In the genomic region with DNA sequence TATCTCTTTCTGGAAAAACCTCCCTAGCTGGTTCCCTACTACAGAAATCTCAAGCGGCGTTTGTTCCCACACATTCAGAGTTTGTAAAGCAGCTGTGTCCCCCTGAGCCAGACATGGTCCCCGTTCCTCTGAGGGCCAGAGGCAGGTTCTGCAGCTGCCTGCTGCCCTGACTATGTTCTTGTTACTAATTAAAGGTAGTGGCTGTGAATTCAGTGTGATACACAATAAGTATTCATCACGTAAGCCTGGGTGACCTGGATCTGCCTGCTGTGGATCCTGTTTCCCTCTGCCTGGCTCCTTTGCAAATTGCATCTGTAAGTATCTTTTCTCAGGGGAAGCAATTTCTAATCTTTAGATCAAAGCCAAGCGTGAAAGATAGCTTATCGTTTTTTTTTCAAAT, we compare ENCODE assay signal across 18 mouse cellular contexts.
A peak's percentile ranks its signal among the peaks of the same experiment; 100 is the strongest.
DNase-seq lines count a peak whose midpoint lies in the region; ATAC-seq and TF ChIP-seq lines count a peak whose summit lies in the region.
"Had no signal": no experiment of that assay in that cellular context is flagged by ENCODE, and none has a peak within 500 bp of the region (broad histone marks: within the 10 kb centered on the region; RNA-seq: fewer than 3 reads in every experiment).

No protein-coding gene starts in this region.

- H3K9me3 ChIP-seq in heart, embryonic 10.5 days, result no peaks in the 10 kb centered on the region
- no peaks in the 10 kb centered on the region for H3K9me3 ChIP-seq in heart, embryonic 11.5 days (replicated peaks; ENCODE audit: control insufficient read depth, low read length)
- H3K9me3 ChIP-seq: limb, embryonic 15.5 days; megakaryocyte, embryonic 14.5 days; neural tube, embryonic 15.5 days had no signal

- no peak for TF ChIP-seq CTCF in left cerebral cortex, adult 2 months (IDR thresholded peaks at IDR 0.05)
- TF ChIP-seq CTCF in brain, embryonic 14.5 days (IDR thresholded peaks at IDR 0.05; ENCODE audit: borderline replicate concordance, extremely low read depth, insufficient read depth, insufficient read length), result no peak

- H3K27ac ChIP-seq in heart, embryonic 10.5 days, result 0 out of 2 replicates have a peak overlapping the region, but pooled peaks have one; percentile 10
- H3K27ac ChIP-seq in heart, embryonic 11.5 days (ENCODE audit: low read depth, low read length), result no peak overlapping the region
- H3K27ac ChIP-seq in left cerebral cortex, adult 2 months, result peak overlapping the region; percentile 94
- H3K27ac ChIP-seq: limb, embryonic 15.5 days; neural tube, embryonic 15.5 days had no signal

- no peaks in the 10 kb centered on the region for H3K27me3 ChIP-seq in heart, embryonic 10.5 days (ENCODE audit: insufficient read depth, poor library complexity, severe bottlenecking)
- H3K27me3 ChIP-seq in heart, embryonic 11.5 days (ENCODE audit: control insufficient read depth, insufficient read depth, low read length), result no peaks in the 10 kb centered on the region
- H3K27me3 ChIP-seq: limb, embryonic 15.5 days; neural tube, embryonic 15.5 days had no signal

- no peak for DNase-seq in heart, embryonic 10.5 days (ENCODE audit: low spot score)
- peak in 1 of 2 experiments; percentile 21 for DNase-seq in left cerebral cortex, adult 2 months (ENCODE audit: extremely low spot score in 1 of 2, low spot score in 2 of 2)
- DNase-seq in left cerebral cortex, postnatal 10 days (ENCODE audit: extremely low spot score in 1 of 2, low spot score in 2 of 2), result no peak
- DNase-seq in brain, embryonic 14.5 days (ENCODE audit: low read depth), result peak; percentile 6
- peak; percentile 42 to 46 for DNase-seq in left cerebral cortex, postnatal 36 days (ENCODE audit: low spot score in 2 of 2)
- DNase-seq in cerebellum, postnatal 25 days, result no peak
- DNase-seq: adrenal gland, postnatal 36 days; cerebellum, adult 9-10 months; heart, postnatal 36 days; lung, postnatal 14 days; thymus, postnatal 25 days had no signal

- H3K4me1 ChIP-seq in heart, embryonic 10.5 days, result peaks cover 14% of the 10 kb centered on the region
- peaks cover 8% of the 10 kb centered on the region for H3K4me1 ChIP-seq in heart, embryonic 11.5 days (ENCODE audit: control insufficient read depth, insufficient read depth, low read length)
- H3K4me1 ChIP-seq: neural tube, embryonic 15.5 days had no signal

- no peak for ATAC-seq in heart, embryonic 11.5 days (replicated peaks; ENCODE audit: insufficient number of reproducible peaks, low FRiP score, low TSS enrichment)
- ATAC-seq: hindbrain, embryonic 16.5 days; intestine, postnatal 0 days had no signal

- WGBS in heart, embryonic 10.5 days, result 66% methylated on average over 6 of the region's 6 CpGs
- 48% methylated on average over 6 of the region's 6 CpGs for WGBS in heart, embryonic 11.5 days (ENCODE audit: insufficient replicate concordance)

- intact Hi-C loops in left cerebral cortex, adult 2 months (cut with DNase I), result loop anchor here (1.0 to 10.0 kb wide), 14 partner anchors 8 to 770 kb away; a partner anchor contains a TSS
- intact Hi-C loops in left cerebral cortex, postnatal 10 days (cut with DNase I), result loop anchor here (10.0 kb wide), 1 partner anchor 338 kb away; no protein-coding TSS in a partner anchor
- intact Hi-C loops in left cerebral cortex, postnatal 36 days (cut with DNase I), result loop anchor here (2.0 to 10.0 kb wide), 7 partner anchors 70 to 610 kb away; a partner anchor contains a TSS

- H3K9ac ChIP-seq in heart, embryonic 11.5 days (ENCODE audit: low read depth, low read length), result no peak overlapping the region
- H3K9ac ChIP-seq: limb, embryonic 15.5 days; neural tube, embryonic 15.5 days had no signal

- H3K36me3 ChIP-seq in heart, embryonic 10.5 days, result no peaks in the 10 kb centered on the region
- H3K36me3 ChIP-seq in heart, embryonic 11.5 days (ENCODE audit: control insufficient read depth, insufficient read depth, low read length), result no peaks in the 10 kb centered on the region
- H3K36me3 ChIP-seq: limb, embryonic 15.5 days; neural tube, embryonic 15.5 days had no signal

- no peak overlapping the region for H3K4me2 ChIP-seq in heart, embryonic 11.5 days
- H3K4me2 ChIP-seq: limb, embryonic 15.5 days; neural tube, embryonic 15.5 days had no signal

- TF ChIP-seq POLR2A in brain, embryonic 14.5 days (IDR thresholded peaks at IDR 0.05; ENCODE audit: borderline replicate concordance, extremely low read depth, insufficient read depth, insufficient read length, poor library complexity, severe bottlenecking), result no peak

- no peak overlapping the region for H3K4me3 ChIP-seq in heart, embryonic 10.5 days
- no peak overlapping the region for H3K4me3 ChIP-seq in heart, embryonic 11.5 days (ENCODE audit: low read depth, low read length)
- no peak overlapping the region for H3K4me3 ChIP-seq in left cerebral cortex, adult 2 months
- H3K4me3 ChIP-seq: limb, embryonic 15.5 days; myocyte; neural tube, embryonic 15.5 days had no signal

Comparison
In these comparisons a context has a peak if more than half of its experiments do, and no peak if none do; other contexts are left out.
1. DNase-seq: peak in brain, embryonic 14.5 days (single experiment) and left cerebral cortex, postnatal 36 days (2 of 2); none in heart, embryonic 10.5 days (single experiment), left cerebral cortex, postnatal 10 days (0 of 2) and cerebellum, postnatal 25 days (0 of 2).